Mouse (Mus musculus) inflammation-experienced regulatory T-cells (primary cell): Measurements from ENCODE around the gene Tulp2. TPM values are rescaled to one million over a fixed set of nuclear protein-coding genes. Genes with fewer than 3 reads are reported as not detected.

Experiments used
- polyA plus RNA-seq, 2 experiments: library from polyadenylated mRNA; unstranded; fragments of 100-300 nt; shearing (Covaris generic); gene quantifications; one replicate each; pipeline ENCODE4 v1.2.1; 2017

Gene Tulp2
- 1 to 10 TPM; 2.5 to 5.9 TPM for polyA plus RNA-seq

DNA sequence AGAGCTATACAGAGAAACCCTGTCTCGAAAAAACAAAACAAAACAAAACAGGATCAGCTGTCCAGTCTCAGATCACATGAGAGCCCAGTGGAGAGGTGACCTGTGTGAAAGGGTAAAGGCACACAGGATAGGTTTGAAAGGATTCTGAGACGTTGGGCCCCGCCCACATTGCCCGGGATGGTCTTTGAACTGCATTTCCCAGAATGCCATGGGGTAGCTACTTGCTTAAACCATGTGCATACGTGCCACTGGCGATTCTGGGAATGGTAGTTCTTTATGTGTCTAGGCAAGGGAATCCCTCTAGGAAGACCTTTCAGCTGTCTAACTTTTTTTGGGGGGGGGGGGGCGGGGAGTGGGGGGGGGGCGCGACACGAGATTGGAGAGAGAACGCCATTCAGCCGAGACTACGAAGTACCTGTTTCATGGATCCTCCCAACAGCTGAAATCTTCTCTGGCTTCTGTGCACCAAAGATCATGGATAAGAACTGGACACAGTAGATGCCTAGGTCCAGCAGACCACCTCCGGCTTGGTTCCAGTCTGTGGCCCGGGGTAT is at the start of gene Tulp2:
Tulp2 (plus strand) TSS at position 504 of the 554 bp plus-strand sequence.

DNA sequence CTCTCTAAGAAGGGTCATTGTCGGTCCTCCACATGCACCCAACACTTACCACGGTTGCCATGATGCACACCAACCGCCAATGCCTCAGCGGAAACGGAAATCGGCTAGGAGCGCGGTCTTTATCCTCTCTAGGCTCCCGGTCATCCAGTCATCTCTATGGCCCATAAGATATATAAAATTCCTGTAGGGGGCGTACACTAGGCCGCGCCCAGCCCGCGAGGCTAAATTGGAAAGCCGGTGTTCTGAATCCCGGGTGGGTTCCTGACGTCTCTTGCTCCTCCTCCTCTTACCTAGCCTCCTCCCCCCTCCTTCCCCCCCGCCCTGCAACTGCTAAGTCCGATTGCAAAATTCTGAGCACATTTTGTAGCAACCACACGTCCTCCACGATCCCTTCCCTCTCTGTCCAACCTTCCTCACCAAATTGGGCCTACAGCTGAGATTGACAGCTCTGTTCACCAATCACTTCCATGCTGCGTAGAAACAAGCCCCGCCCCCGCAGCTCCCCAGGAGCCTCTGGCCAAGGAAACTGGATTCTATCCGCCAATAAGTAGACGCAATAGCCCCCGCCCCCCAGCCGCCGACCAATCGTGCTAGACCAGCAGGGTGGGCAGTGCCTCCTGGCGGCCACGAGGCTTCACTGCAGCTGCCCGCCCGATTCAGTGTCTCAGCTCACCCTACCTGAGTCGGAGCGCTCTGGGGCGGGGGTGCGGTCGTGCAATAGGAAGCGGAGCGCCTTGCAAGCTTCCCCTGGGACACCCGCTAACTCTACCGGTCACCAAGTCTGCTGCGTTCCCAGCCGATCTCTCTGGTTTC is 47.3 kb upstream of the Tulp2 start, which contains the start of gene Gys1:
Gys1 (plus strand) TSS at position 642 of the 813 bp plus-strand sequence.

GRCm38 (mm10) chr7:45437521-45438276 is 44.0 kb upstream of the Tulp2 start, which contains the start of gene Ruvbl2:
TSS of gene Ruvbl2 (minus strand) at chr7:45438096.

GRCm38 (mm10) chr7:45459564-45460140 is 22.0 kb upstream of the Tulp2 start, which contains the start of gene Ftl1:
TSS of gene Ftl1 (minus strand) at chr7:45459884.

DNA sequence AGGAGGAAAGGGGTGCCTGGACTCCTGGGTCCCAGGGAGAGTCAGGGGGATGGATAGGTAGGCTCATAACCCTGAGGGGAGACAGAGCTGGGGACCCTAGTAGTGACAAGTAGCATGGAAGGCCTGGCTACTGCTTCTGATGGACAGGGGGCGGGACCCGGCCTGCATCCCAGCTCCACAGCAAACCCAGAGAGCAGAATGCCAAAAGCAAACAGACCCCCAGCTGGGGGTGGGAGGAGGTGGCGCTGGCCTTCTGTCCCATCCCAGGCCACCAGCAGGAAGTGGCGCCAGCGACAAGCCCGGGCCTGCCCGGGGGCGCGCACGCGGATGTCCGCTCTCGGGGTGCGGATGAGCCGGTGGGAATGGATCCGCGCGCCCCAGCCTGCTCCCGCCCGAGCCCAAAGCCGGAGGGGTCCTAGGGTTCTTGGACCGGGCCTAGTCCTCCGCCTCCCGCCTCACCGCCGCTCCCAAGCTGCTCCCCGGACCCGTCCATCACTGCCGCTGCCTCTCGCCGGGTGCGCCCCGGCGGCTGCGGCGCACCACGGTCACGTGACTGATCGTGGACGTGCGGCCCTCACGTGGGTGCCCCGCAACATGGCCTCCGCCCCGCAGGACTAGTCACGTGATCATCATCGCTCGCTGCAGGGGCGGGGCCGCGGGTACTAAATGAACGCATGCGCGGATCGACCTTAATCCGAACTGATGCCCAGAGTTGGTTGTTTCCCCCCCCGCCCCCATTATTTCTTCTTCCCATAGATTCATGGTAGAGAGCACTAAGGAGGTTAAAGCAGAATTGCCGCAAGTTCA is 15.2 kb upstream of the Tulp2 start, which contains the start of gene Bax:
Bax (minus strand) TSS at position 616 of the 807 bp plus-strand sequence.

DNA sequence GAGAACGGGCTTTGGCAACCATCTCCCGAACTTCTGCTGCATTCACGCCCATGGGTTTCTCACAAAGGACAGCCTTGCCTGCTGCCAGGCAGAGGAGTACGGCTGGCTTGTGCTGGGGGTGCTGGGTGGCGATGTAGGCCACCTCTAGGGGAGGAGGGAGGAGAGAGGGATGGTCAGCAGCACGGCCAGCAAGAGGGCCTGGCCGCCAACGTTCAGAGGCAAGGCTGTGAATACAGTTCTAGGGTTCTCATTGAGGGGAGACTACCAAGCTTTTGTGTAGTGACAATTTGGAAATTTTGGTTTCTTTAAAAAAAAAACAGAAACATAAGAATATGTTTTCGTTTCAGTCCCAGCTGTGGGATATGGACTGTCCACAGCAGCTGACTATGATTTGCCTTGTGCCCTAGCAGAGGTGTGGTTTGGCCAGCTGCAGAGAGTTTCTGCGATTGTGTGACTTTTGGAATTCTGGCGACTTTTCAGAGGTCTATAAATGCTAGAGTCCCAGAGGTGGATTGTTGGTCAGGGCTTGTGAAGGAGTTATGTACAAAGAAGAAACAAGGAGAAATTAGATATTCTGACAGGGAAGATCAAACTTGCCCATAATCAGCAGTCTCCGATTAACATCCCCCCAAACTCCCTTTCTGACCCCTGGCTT is 5.2 kb downstream of the Tulp2 start, which contains the start of gene Gm45808:
Gm45808 (minus strand) TSS at position 51 of the 655 bp plus-strand sequence.

DNA sequence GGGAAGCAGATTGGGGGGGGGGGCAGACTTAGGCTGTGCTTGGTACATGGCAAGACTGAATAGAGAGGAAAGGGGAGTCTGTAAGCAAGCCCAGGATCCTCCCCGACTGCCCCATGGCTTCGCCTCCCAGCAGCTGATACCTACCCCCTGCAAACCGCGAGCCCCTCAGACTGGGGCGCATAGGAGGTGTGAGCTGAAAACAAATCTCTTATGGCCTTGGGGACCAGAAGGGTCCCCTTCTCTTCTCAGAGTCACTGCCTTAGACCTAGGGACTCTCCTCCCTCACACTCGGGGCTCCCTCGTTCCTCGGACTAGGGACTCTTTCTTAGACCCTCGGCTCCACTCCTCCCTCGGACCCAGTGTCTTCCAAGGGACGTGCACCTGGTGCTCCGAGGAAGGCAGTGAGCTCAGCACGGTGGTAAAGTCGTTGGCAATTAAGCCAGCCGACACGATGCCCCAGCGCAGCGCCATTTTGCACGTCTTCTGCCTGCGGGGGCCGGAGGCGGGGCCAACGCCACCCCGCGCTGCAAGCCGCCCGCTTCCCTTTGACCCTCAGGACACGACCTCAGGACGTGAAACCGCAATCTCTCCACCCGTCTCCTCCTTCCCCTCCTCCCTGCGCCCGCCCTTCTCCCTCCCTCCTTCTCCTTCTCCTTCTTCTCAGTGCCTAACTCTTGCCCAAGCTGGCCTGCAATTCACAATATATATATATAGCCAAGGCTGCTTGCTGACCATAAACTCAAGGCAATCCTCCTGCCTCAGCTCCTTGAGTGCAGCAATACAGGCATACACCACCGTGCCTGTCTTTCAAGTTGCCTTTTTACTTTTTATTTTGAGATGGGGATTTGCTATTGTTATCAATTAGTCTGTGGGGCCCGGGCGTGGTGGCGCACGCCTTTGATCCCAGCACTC is 6.9 kb downstream of the Tulp2 start, which contains the start of gene Dhdh:
Dhdh (minus strand) TSS at position 513 of the 912 bp plus-strand sequence.

GRCm38 (mm10) chr7:45509912-45510787 is 28.5 kb downstream of the Tulp2 start, which contains the start of gene Nucb1:
TSS of gene Nucb1 (minus strand) at chr7:45510406.

DNA sequence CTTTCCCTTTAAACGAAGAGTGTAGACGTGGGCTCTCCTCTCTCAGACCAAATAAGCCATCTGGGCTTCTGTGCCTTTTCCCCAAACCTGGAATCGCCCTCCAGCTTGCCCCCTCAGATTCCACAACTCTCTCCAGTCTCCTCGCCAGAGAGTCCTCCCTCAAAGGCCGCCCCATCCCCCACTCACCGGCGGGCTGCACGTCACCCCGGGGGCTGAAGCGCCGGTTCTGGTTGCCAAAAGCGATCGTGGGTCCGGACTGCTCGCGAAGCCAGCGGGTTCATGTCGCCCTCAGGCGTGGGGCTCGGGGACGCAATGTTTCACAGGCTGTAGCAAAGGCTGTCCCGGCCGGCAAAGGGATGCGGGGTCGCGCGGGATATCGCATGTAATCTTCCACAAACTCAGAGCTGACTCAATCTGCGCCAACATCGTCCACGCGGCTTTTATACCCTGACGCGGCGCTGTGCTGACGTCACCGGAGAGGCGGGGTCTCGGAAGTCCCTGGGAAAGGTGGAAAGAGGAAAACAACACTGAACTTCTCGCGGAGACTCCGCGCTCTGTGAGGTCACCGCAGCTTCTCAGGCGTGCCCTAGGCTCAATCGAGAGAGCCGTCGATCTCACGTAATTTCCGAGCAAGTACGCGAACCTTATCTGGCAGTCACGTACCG is 44.3 kb downstream of the Tulp2 start, which contains the start of the genes Ppp1r15a and Plekha4:
Ppp1r15a (minus strand) TSS at position 460 of the 665 bp plus-strand sequence.
Plekha4 (plus strand) TSS at position 522 of the 665 bp plus-strand sequence.

DNA sequence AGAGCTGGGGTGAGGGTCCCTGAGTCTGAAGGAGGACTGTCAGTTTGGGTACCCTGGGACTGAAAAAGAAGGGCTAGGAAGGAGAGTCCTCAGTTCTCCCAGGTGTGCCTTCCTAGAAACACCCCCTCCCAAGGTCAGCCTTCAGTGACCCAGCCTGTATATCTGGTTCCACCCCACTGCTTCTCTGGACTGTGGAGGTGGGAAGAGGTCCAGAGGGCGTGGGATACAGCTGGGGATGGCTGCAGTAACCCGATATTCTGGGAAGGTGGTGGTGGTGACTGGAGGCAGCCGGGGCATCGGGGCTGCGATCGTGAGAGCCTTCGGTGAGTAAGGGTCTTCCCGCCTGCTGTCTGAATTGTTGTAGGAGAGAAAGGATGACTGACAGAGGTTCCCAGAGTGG is 73.1 kb downstream of the Tulp2 start, which contains the start of gene Hsd17b14:
Hsd17b14 (plus strand) TSS at position 150 of the 400 bp plus-strand sequence.

GRCm38 (mm10) chr7:45570103-45570741 is 88.5 kb downstream of the Tulp2 start, which contains the start of gene Bcat2:
TSS of gene Bcat2 (plus strand) at chr7:45570153.

Other genes starting within 250 kb of the Tulp2 start
- gene Cd37, start 242.8 kb upstream of the Tulp2 start, polyA plus RNA-seq: 100 to 1,000 TPM; 565 to 611 TPM
- under 1 TPM in 1 of 2 experiments, not detected in 1; 0.40 TPM for gene Slc6a16, start 240.8 kb upstream of the Tulp2 start, polyA plus RNA-seq
- under 1 TPM; 0.18 to 0.38 TPM for gene Slc6a21, start 204.4 kb upstream of the Tulp2 start, polyA plus RNA-seq
- 10 to 100 TPM in 1 of 2 experiments, 1 to 10 TPM in 1; 9.5 to 13.8 TPM for gene Trpm4, start 148.1 kb upstream of the Tulp2 start, polyA plus RNA-seq
- gene Hrc, start 146.6 kb upstream of the Tulp2 start, polyA plus RNA-seq: not detected
- gene Ppfia3, start 114.9 kb upstream of the Tulp2 start, polyA plus RNA-seq: under 1 TPM; 0.36 to 0.60 TPM
- gene Lin7b, start 111.3 kb upstream of the Tulp2 start, polyA plus RNA-seq: under 1 TPM in 1 of 2 experiments, not detected in 1; 0.90 TPM
- 100 to 1,000 TPM; 192 to 196 TPM for gene Snrnp70, start 86.1 kb upstream of the Tulp2 start, polyA plus RNA-seq
- under 1 TPM in 1 of 2 experiments, not detected in 1; 0.17 TPM for gene Kcna7, start 76.2 kb upstream of the Tulp2 start, polyA plus RNA-seq
- under 1 TPM; 0.71 to 0.96 TPM for gene Ntf5, start 68.2 kb upstream of the Tulp2 start, polyA plus RNA-seq
- gene Lhb, start 61.1 kb upstream of the Tulp2 start, polyA plus RNA-seq: not detected
- gene Gys1, start 47.0 kb upstream of the Tulp2 start, polyA plus RNA-seq: 10 to 100 TPM; 14.1 to 14.9 TPM
- 10 to 100 TPM; 62.1 to 62.7 TPM for gene Ruvbl2, start 43.8 kb upstream of the Tulp2 start, polyA plus RNA-seq
- gene Ftl1, start 22.0 kb upstream of the Tulp2 start, polyA plus RNA-seq: 1,000 to 10,000 TPM; 1,804 to 2,248 TPM
- gene Bax, start 15.0 kb upstream of the Tulp2 start, polyA plus RNA-seq: 100 to 1,000 TPM; 267 to 295 TPM
- gene Gm45808, start 4.9 kb downstream of the Tulp2 start, polyA plus RNA-seq: not detected
- gene Dhdh, start 6.9 kb downstream of the Tulp2 start, polyA plus RNA-seq: under 1 TPM; 0.60 to 0.68 TPM
- gene Nucb1, start 28.5 kb downstream of the Tulp2 start, polyA plus RNA-seq: 100 to 1,000 TPM; 266 to 278 TPM
- gene Ppp1r15a, start 44.4 kb downstream of the Tulp2 start, polyA plus RNA-seq: 100 to 1,000 TPM in 1 of 2 experiments, 10 to 100 TPM in 1; 90.4 to 153 TPM
- gene Plekha4, start 44.5 kb downstream of the Tulp2 start, polyA plus RNA-seq: 1 to 10 TPM; 1.5 to 3.4 TPM
- 1 to 10 TPM; 1.4 to 1.9 TPM for gene Hsd17b14, start 73.0 kb downstream of the Tulp2 start, polyA plus RNA-seq
- gene Bcat2, start 88.3 kb downstream of the Tulp2 start, polyA plus RNA-seq: 10 to 100 TPM; 59.6 to 75.4 TPM
- gene Fgf21, start 133.6 kb downstream of the Tulp2 start, polyA plus RNA-seq: under 1 TPM in 1 of 2 experiments, not detected in 1; 0.50 TPM
- 1 to 10 TPM in 1 of 2 experiments, under 1 TPM in 1; 0.25 to 1.6 TPM for gene Fut1, start 135.4 kb downstream of the Tulp2 start, polyA plus RNA-seq
- gene Izumo1, start 139.9 kb downstream of the Tulp2 start, polyA plus RNA-seq: under 1 TPM; 0.47 to 0.92 TPM
- 1 to 10 TPM in 1 of 2 experiments, under 1 TPM in 1; 0.67 to 3.4 TPM for gene Rasip1, start 145.6 kb downstream of the Tulp2 start, polyA plus RNA-seq
- gene Mamstr, start 158.1 kb downstream of the Tulp2 start, polyA plus RNA-seq: 1 to 10 TPM; 1.2 to 1.5 TPM
- gene Fut2, start 184.5 kb downstream of the Tulp2 start, polyA plus RNA-seq: 1 to 10 TPM in 1 of 2 experiments, under 1 TPM in 1; 0.65 to 2.5 TPM
- under 1 TPM in 1 of 2 experiments, not detected in 1; 0.49 TPM for gene Ntn5, start 202.1 kb downstream of the Tulp2 start, polyA plus RNA-seq
- gene Sec1, start 212.5 kb downstream of the Tulp2 start, polyA plus RNA-seq: not detected
- 1 to 10 TPM; 6.1 to 9.2 TPM for gene Car11, start 218.0 kb downstream of the Tulp2 start, polyA plus RNA-seq
- 10 to 100 TPM; 26.0 to 37.0 TPM for gene Dbp, start 223.2 kb downstream of the Tulp2 start, polyA plus RNA-seq
- gene Rpl18, start 233.6 kb downstream of the Tulp2 start, polyA plus RNA-seq: 1,000 to 10,000 TPM; 1,327 to 1,518 TPM
- gene Sphk2, start 236.1 kb downstream of the Tulp2 start, polyA plus RNA-seq: 10 to 100 TPM; 26.1 to 35.8 TPM
- 1 to 10 TPM in 1 of 2 experiments, under 1 TPM in 1; 0.25 to 1.9 TPM for gene Fam83e, start 239.3 kb downstream of the Tulp2 start, polyA plus RNA-seq
- not detected for gene Spaca4, start 243.9 kb downstream of the Tulp2 start, polyA plus RNA-seq